Mouse (Mus musculus) megakaryocyte, embryonic 14.5 days (primary cell): ENCODE data around the gene Wipf1. TPM values are rescaled to one million over a fixed set of nuclear protein-coding genes. Genes with fewer than 3 reads are reported as not detected.

Experiments
- H3K27me3 ChIP-seq: replicated peaks from 2 replicates; pipeline ENCODE3; 2012; ENCODE audit warnings: inconsistent platforms
- H3K36me3 ChIP-seq: replicated peaks from 2 replicates; pipeline ENCODE3; 2012; ENCODE audit warnings: low read length, inconsistent platforms, mixed read lengths
- H3K4me1 ChIP-seq: 2 replicates; pipeline ENCODE4 v1.6.1; 2012; ENCODE audit warnings: inconsistent platforms
- H3K4me3 ChIP-seq: replicated peaks from 2 replicates; pipeline ENCODE3; 2012; ENCODE audit warnings: moderate library complexity, mild to moderate bottlenecking, inconsistent platforms
- H3K9me3 ChIP-seq: 2 replicates; pipeline ENCODE4 v1.6.1; 2012; ENCODE audit warnings: inconsistent platforms
- FLI1 ChIP-seq: IDR thresholded peaks from 2 replicates; pipeline ENCODE4 v1.6.1; 2012; ENCODE audit warnings: low read length, inconsistent platforms, mixed read lengths
- GATA1 ChIP-seq: IDR thresholded peaks from 3 replicates; pipeline ENCODE4 v1.6.1; 2012; ENCODE audit warnings: mixed read lengths, low read length, inconsistent platforms, borderline replicate concordance
- polyA plus RNA-seq: library from polyadenylated mRNA; stranded (reverse); fragments of >175 nt; gene quantifications from 2 replicates; pipeline ENCODE4 v1.2.3, GENCODE M21; 2012; ENCODE audit warnings: low replicate concordance; ENCODE audit not compliant: insufficient read depth

Gene Wipf1
- polyA plus RNA-seq, 1 experiment, result 310 TPM

- no peaks in the 10 kb centered on the region for H3K4me1 ChIP-seq
- H3K9me3 ChIP-seq, result peaks cover 10% of the 10 kb centered on the region
- no peak overlapping the region for H3K4me3 ChIP-seq
- TF ChIP-seq FLI1 (no peak), GATA1 (no peak)
- no peaks in the 10 kb centered on the region for H3K36me3 ChIP-seq
- peaks cover 80% of the 10 kb centered on the region for H3K27me3 ChIP-seq
These were observed 132.7 kb downstream of the Wipf1 start for GRCm38 (mm10) chr2:73396828-73397325.

GRCm38 (mm10) chr2:73395516-73395915 lies 134.0 kb downstream of the Wipf1 start:
- Histone ChIP-seq H3K9me3 (peaks cover 10% of the 10 kb centered on the region), H3K4me3 (no peak overlapping the region), H3K4me1 (no peaks in the 10 kb centered on the region), H3K27me3 (peaks cover 85% of the 10 kb centered on the region), H3K36me3 (no peaks in the 10 kb centered on the region)
- TF ChIP-seq FLI1 (no peak), GATA1 (no peak)

- Histone ChIP-seq H3K9me3 (peaks cover 10% of the 10 kb centered on the region), H3K4me3 (no peak overlapping the region), H3K4me1 (no peaks in the 10 kb centered on the region), H3K27me3 (peaks cover 79% of the 10 kb centered on the region), H3K36me3 (no peaks in the 10 kb centered on the region)
- no peak for TF ChIP-seq GATA1
- no peak for TF ChIP-seq FLI1
These were observed 135.1 kb downstream of the Wipf1 start for GRCm38 (mm10) chr2:73394476-73394875.

DNA sequence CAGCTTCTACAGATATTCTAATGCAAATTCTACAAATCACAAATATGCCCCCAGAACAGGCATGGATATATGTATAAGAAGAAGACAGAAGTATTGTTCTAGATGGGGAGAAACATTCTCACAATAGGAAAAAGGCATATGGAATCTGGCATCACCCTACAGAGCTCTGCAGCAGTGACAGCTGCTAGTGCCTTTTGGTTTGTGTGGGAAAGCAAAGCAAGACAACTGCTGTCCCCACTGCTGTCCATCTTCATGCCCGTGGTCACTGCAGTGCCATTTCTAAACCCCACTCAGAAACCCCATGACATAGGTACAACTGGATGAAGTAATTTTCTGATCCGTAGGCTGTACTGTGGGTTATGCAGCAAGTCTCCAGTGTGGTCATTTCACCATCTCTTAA lies 136.8 kb downstream of the Wipf1 start:
- H3K36me3 ChIP-seq, result no peaks in the 10 kb centered on the region
- TF ChIP-seq FLI1, result no peak
- TF ChIP-seq GATA1, result no peak
- no peaks in the 10 kb centered on the region for H3K4me1 ChIP-seq
- peaks cover 5% of the 10 kb centered on the region for H3K9me3 ChIP-seq
- H3K4me3 ChIP-seq, result no peak overlapping the region
- H3K27me3 ChIP-seq, result peaks cover 66% of the 10 kb centered on the region

- peaks cover 13% of the 10 kb centered on the region for H3K4me1 ChIP-seq
- no peaks in the 10 kb centered on the region for H3K36me3 ChIP-seq
- H3K9me3 ChIP-seq, result no peaks in the 10 kb centered on the region
- H3K4me3 ChIP-seq, result no peak overlapping the region
- peaks cover 45% of the 10 kb centered on the region for H3K27me3 ChIP-seq
- TF ChIP-seq GATA1 (no peak), FLI1 (no peak)
These were observed 139.6 kb downstream of the Wipf1 start for GRCm38 (mm10) chr2:73389951-73390350.

DNA sequence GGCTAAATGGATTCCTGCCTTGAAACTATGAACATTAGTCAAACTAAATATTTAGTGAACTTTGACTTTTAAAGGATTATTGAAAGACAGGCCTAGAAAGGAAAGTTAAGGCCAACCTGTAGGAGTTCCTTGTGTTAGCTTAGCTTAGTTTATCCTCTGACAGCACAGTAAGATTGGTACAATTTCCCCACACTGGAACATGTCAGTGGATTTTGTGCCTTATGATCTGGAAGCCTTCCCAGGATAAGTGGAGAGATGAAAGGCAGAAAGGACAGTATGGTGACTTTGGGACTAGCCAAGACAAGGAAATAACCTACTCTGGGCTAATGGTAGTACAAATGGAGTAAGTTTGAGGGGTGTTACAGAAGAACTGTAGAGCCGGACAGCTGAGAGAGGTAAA lies 141.7 kb downstream of the Wipf1 start:
- H3K9me3 ChIP-seq, result no peaks in the 10 kb centered on the region
- H3K4me3 ChIP-seq, result no peak overlapping the region
- TF ChIP-seq GATA1 (no peak), FLI1 (no peak)
- peaks cover 26% of the 10 kb centered on the region for H3K27me3 ChIP-seq
- H3K36me3 ChIP-seq, result no peaks in the 10 kb centered on the region
- peaks cover 14% of the 10 kb centered on the region for H3K4me1 ChIP-seq

DNA sequence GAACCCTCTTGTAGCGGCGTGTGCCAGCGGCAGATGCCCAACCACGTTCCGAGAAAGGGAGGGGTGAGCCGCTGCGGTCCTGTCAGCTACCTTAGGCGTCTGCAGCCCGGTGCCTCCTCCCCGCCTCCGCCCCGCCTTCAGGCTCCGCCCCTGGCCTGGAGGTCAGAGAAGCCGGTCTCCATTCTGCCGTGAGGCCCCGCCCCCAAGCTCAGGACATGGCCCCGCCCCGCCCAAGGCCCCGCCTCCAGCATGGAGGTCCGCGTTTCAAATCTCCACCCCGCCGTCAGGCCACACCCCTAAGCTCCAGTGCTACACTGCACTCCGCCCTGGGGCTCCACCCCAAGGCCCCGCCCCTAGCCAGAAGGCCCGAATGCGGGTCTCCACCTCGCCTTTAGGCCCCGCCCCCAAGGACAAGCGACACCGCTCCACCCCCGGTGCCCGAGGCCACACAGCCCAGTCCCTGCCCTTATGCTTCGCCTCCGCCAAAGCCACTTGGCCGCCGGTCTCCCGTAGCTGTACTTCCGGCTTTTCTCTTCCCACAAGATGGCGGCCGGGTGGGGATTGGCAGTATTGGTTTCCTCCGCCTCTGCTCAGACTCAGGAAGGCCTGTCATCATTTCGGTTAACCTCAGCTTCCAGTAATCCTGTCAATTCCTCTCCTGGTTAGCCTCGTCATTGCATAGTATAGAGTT lies 143.0 kb downstream of the Wipf1 start, which contains the start of gene Gpr155:
Gpr155 (minus strand) TSS at position 217 of the 691 bp plus-strand sequence.
- no peaks in the 10 kb centered on the region for H3K9me3 ChIP-seq
- H3K27me3 ChIP-seq, result peaks cover 16% of the 10 kb centered on the region
- H3K36me3 ChIP-seq, result peaks cover 3% of the 10 kb centered on the region
- H3K4me1 ChIP-seq, result peaks cover 14% of the 10 kb centered on the region
- H3K4me3 ChIP-seq, result peak within 1 kb of the TSS; percentile 99
- no peak for TF ChIP-seq FLI1
- TF ChIP-seq GATA1, result no peak

GRCm38 (mm10) chr2:73385641-73386355 lies 143.7 kb downstream of the Wipf1 start:
- H3K4me3 ChIP-seq, result peak overlapping the region; percentile 99
- H3K36me3 ChIP-seq, result peaks cover 3% of the 10 kb centered on the region
- H3K27me3 ChIP-seq, result peaks cover 9% of the 10 kb centered on the region
- H3K9me3 ChIP-seq, result no peaks in the 10 kb centered on the region
- H3K4me1 ChIP-seq, result peaks cover 14% of the 10 kb centered on the region
- TF ChIP-seq GATA1, result no peak
- TF ChIP-seq FLI1, result no peak

DNA sequence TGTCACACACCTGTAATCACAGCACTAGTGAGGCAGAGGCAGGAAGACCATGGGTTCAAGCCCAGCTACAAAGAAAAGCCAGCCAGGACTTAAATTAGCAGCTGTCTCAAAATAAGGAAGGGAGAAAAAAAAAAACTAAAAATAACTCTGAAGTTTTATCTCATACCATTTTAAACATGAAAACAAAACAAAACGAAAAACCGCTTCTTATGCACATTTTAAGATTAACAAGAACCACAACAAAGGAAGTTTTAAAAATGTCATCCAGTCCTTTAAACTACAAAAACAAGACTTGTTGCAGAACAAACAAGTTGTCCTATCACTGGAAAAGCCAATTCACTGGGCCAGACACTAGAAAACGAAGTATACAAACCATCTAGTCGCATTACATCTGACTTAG lies 144.4 kb downstream of the Wipf1 start:
- H3K4me3 ChIP-seq, result peak overlapping the region; percentile 99
- H3K9me3 ChIP-seq, result no peaks in the 10 kb centered on the region
- H3K4me1 ChIP-seq, result peaks cover 14% of the 10 kb centered on the region
- TF ChIP-seq GATA1 (no peak), FLI1 (no peak)
- H3K36me3 ChIP-seq, result peaks cover 3% of the 10 kb centered on the region
- peaks cover 4% of the 10 kb centered on the region for H3K27me3 ChIP-seq

- peaks cover 3% of the 10 kb centered on the region for H3K36me3 ChIP-seq
These were observed 149.1 kb downstream of the Wipf1 start for GRCm38 (mm10) chr2:73380298-73380975.

More at GRCm38 (mm10) chr2:73380298-73380975, 149.1 kb downstream of the Wipf1 start:
- Histone ChIP-seq H3K27me3 (peaks cover 3% of the 10 kb centered on the region), H3K9me3 (no peaks in the 10 kb centered on the region), H3K4me3 (no peak overlapping the region), H3K4me1 (peaks cover 6% of the 10 kb centered on the region)
- TF ChIP-seq FLI1 (no peak), GATA1 (no peak)
